Mouse (Mus musculus): ENCODE measurements around the gene Sertad4. TPM values are rescaled to one million over a fixed set of nuclear protein-coding genes. Genes with fewer than 3 reads are reported as not detected.
A peak's percentile ranks its signal among the peaks of the same experiment; 100 is the strongest.

Sertad4 gene
- polyA plus RNA-seq, 1 experiment from 2014 or later = 49.7 TPM

DNA sequence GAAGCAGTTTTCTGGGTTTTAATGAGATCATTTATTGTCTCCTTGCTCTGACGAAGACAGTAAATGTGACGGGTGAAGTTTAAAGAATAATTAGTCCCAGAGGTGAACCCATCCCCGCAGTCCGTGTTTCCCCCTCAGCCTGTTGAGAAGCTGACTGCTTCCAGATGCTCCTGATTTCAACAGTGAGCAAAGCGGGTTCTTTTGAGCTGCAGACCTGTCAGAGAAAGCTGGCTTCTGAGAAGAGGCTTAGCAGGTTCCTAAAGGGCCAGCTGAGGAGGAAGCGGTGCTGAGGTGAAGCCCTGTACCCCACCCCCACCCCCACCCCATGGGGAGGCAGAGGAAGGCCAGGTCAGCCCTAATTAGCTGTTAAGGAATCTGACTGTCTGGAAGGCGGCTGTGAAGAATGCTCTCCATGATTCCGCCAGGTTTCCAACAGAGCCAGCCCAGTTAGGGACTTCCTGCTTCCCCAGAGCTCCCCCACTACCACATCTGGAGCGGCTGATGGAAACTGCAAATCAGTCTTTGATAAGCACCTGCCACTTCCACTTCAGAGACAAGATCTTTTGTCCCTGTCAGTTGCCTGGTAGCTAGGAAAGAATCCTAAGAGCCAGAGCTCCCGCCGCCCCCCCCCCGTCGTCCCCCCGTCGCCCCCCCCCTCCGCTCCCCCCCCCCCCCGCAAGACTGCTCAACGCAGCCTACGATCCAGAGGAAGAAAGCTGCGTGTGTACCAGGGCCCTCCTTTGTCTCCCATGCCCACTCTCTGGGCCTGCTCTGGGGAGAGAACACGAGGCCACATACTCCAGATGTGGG lies 59.1 kb downstream of the Sertad4 start:
- H3K27me3 ChIP-seq (replicated peaks; ENCODE audit: control insufficient read depth, insufficient read depth, low read length) = no peaks in the 10 kb centered on the region
- H3K4me1 ChIP-seq (ENCODE audit: control insufficient read depth, insufficient read depth, low read length) = peaks cover 69% of the 10 kb centered on the region
- peak overlapping the region; percentile 16; the same call in 1 of the 2 replicates for H3K4me2 ChIP-seq (ENCODE audit: low read depth, low read length)
- WGBS = 7% methylated on average over 11 of the region's 21 CpGs
- no peaks in the 10 kb centered on the region for H3K9me3 ChIP-seq (ENCODE audit: control insufficient read depth, low read length)
- DNase-seq (ENCODE audit: low spot score) = peak; percentile 88
- H3K36me3 ChIP-seq (ENCODE audit: control insufficient read depth, insufficient read depth, low read length) = no peaks in the 10 kb centered on the region
- no peak overlapping the region for H3K4me3 ChIP-seq (ENCODE audit: low read depth, low read length)
- peak overlapping the region; percentile 92 for H3K27ac ChIP-seq (replicated peaks; ENCODE audit: low read depth, low read length)
- H3K9ac ChIP-seq (ENCODE audit: low read depth, low read length) = no peak overlapping the region
- peak; percentile 6; the same call in 1 of the 2 replicates for ATAC-seq (ENCODE audit: low read depth)

- WGBS = 55% methylated on average over 9 of the region's 9 CpGs
- ATAC-seq (ENCODE audit: low read depth) (no peak), DNase-seq (ENCODE audit: low spot score) (no peak)
- Histone ChIP-seq H3K4me1 (ENCODE audit: control insufficient read depth, insufficient read depth, low read length) (peaks cover 74% of the 10 kb centered on the region), H3K9me3 (ENCODE audit: control insufficient read depth, low read length) (no peaks in the 10 kb centered on the region), H3K4me3 (ENCODE audit: low read depth, low read length) (no peak overlapping the region), H3K27ac (replicated peaks; ENCODE audit: low read depth, low read length) (peak overlapping the region; percentile 72), H3K9ac (ENCODE audit: low read depth, low read length) (no peak overlapping the region), H3K27me3 (replicated peaks; ENCODE audit: control insufficient read depth, insufficient read depth, low read length) (no peaks in the 10 kb centered on the region), H3K4me2 (ENCODE audit: low read depth, low read length) (no peak overlapping the region), H3K36me3 (ENCODE audit: control insufficient read depth, insufficient read depth, low read length) (no peaks in the 10 kb centered on the region)
Measured at GRCm38 (mm10) chr1:192794957-192795745, 60.4 kb downstream of the Sertad4 start.

Other genes starting within 250 kb of the Sertad4 start
- 9.3 and 10.4 TPM in 2 replicates for gene Hhat, start 84.5 kb downstream of the Sertad4 start, polyA plus RNA-seq (2014; fragmentation: Nextera tagmentation; extraction: Ambion mirVana)
- gene Syt14, start 180.0 kb upstream of the Sertad4 start, polyA plus RNA-seq (2014; fragmentation: Nextera tagmentation; extraction: Ambion mirVana) = 2.2 and 2.4 TPM in 2 replicates